Mouse (Mus musculus) lung, postnatal 10 days (tissue): Measurements from ENCODE around the gene Pycr1.

Experiments used
- DNase-seq: peaks from one replicate; pipeline ENCODE4 v3.0.0; 2021

The Pycr1 gene

GRCm38 (mm10) chr11:120625152-120625775 lies 18.3 kb downstream of the Pycr1 start, which contains the start of gene Sirt7:
Gene Sirt7, minus strand, starts transcription at chr11:120625240.
- no peak for DNase-seq

- DNase-seq: peak; percentile 92
These were observed 18.9 kb downstream of the Pycr1 start for GRCm38 (mm10) chr11:120624680-120625111.

GRCm38 (mm10) chr11:120623961-120624679 lies 19.4 kb downstream of the Pycr1 start:
- peak; percentile 80 for DNase-seq

GRCm38 (mm10) chr11:120622805-120623204 lies 20.8 kb downstream of the Pycr1 start:
- no peak for DNase-seq

- DNase-seq: no peak
These were observed 23.4 kb downstream of the Pycr1 start for GRCm38 (mm10) chr11:120620195-120620594.

GRCm38 (mm10) chr11:120618619-120619535 lies 24.7 kb downstream of the Pycr1 start:
- DNase-seq: no peak

- peak; percentile 95 for DNase-seq
These were observed 26.0 kb downstream of the Pycr1 start, which contains the start of gene Pcyt2 for GRCm38 (mm10) chr11:120617519-120618112. Gene Pcyt2, minus strand, starts transcription at chr11:120617936.

- no peak for DNase-seq
These were observed 26.8 kb downstream of the Pycr1 start for GRCm38 (mm10) chr11:120616617-120617294.

GRCm38 (mm10) chr11:120615606-120616203 lies 27.9 kb downstream of the Pycr1 start:
- no peak for DNase-seq

- DNase-seq: no peak
These were observed 28.4 kb downstream of the Pycr1 start for GRCm38 (mm10) chr11:120615167-120615566.

GRCm38 (mm10) chr11:120613976-120614375 lies 29.6 kb downstream of the Pycr1 start:
- no peak for DNase-seq

GRCm38 (mm10) chr11:120613481-120613972 lies 30.0 kb downstream of the Pycr1 start:
- DNase-seq: no peak

- DNase-seq: peak; percentile 86
These were observed 30.8 kb downstream of the Pycr1 start for GRCm38 (mm10) chr11:120612763-120613162.

GRCm38 (mm10) chr11:120610477-120611046 lies 33.0 kb downstream of the Pycr1 start:
- no peak for DNase-seq

- DNase-seq: no peak
These were observed 34.3 kb downstream of the Pycr1 start for GRCm38 (mm10) chr11:120609250-120609649.

- DNase-seq: peak; percentile 5
These were observed 35.1 kb downstream of the Pycr1 start, which contains the start of gene Npb for GRCm38 (mm10) chr11:120608241-120609034. Gene Npb, plus strand, starts transcription at chr11:120608477.

- no peak for DNase-seq
These were observed 36.8 kb downstream of the Pycr1 start for GRCm38 (mm10) chr11:120606764-120607163.

GRCm38 (mm10) chr11:120605667-120606066 lies 37.9 kb downstream of the Pycr1 start:
- no peak for DNase-seq

GRCm38 (mm10) chr11:120603545-120603944 lies 40.0 kb downstream of the Pycr1 start:
- DNase-seq: no peak

GRCm38 (mm10) chr11:120600716-120601115 lies 42.9 kb downstream of the Pycr1 start:
- DNase-seq: no peak
